Mouse (Mus musculus): ENCODE data around the gene Akirin1. TPM values are rescaled to one million over a fixed set of nuclear protein-coding genes. Genes with fewer than 3 reads are reported as not detected.

Akirin1 gene
- polyA plus RNA-seq (2015; fragmentation: Illumina TruSeq; extraction: RNeasy Lipid Tissue Mini Kit (QIAGEN cat#74804); ENCODE audit: low read depth, low replicate concordance), result 64.2 TPM

DNA sequence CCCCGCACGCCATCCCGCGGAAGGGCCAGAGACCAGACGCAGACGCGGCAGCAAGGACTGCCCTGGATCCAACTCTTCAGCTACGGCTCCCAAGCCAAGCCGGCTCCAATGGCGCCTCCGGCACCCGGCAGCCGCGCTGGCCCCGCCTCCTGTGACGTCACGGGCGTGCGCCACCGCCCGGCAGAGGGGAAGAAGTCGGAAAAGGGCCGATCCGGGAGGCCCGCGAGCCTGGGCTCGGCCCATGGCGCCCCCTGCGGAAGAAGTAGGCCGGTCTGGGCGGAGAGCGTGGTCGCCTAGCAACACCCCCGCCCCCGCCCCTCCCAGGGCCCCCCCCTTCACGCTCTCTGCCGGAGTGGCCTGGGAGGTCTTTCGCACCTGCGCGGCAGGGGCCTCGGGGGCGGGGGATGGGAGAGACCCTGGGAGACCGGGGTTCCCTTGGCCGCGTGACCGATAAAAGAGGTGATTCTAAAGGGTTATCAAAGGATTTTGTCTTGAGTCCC is at the start of gene Akirin1:
Gene Akirin1, minus strand, starts transcription at position 194 of the 500 bp plus-strand sequence.

DNA sequence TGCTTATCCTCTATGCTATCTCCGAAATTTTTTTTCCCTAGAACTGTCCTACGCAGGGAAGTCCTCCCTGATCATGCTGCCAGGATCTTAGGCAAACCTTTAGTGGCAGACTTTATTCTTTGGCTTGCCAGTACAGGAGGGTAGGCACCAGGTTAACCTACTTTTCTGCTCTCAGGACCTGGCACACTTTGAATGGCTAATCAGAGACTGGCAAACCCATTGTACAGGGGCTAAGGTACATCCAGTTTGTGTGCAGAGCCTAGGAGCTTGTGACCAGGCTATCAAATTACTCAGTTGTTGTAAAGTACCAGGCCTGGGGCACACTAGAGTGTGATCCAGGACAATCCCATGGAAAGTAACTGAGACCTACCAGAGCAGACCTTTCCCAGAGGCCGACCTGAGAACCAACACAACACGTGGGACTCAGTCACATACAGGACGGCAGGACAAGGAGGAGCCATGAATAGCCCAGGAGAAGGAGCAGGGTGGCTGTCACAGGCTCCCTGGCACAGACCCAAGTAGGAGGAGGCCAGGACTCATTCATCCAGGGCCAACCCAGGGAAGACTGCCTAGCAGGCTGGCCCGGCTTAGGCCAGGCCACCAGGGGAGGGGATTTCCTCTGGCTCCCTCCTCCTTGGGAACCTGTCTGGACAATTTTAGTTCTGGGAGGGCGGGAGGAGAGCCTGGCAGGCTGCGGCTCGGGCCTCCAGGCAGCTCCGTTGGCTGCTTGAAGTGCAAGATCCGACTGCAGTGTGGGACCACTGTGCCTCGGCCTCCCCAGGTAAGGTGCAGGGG is 37.2 kb upstream of the Akirin1 start, which contains the start of gene Rhbdl2:
Gene Rhbdl2, plus strand, starts transcription at position 684 of the 795 bp plus-strand sequence.

DNA sequence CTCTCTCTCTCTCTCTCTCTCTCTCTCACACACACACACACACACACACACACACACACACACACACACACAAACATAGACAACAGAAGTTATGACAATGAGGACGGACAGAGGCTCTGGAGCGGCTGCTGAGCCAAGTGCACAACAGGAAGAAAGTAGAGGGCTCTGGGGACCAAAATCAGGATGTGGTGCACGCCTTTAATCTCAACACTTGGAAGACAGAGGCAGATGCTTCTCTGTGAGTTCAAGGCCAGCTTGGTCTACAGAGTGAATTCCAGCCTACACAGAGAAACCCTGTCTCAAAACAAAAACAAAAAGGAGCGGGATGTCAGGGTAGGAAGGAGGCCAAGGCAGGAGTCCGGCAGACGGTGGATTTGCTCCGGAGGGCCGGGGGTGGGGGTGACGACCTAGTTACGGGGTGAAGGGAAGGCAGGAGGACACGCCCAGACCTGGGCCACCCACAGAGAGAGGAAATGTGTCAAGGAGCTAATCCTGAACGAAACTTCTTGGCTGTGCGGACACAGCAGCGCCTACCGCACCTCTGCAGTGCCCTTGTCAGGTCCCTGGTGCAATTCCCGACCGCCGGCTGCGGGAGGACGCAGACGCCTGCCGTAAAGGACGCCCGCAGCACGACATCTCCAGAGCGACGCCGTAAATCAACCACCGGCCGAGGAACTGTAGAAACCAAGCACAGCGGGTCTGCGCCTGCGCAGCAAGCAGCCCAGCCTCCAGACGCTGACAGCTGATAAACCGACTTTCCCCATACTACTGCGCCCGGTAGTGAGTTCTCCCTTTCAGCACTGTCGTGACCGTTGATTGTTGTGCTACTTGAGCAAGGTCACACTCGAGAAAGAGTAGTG is 32.3 kb downstream of the Akirin1 start, which contains the start of gene Ndufs5:
Gene Ndufs5, minus strand, starts transcription at position 629 of the 860 bp plus-strand sequence.

Other genes with a start within 250 kb of the Akirin1 start
- gene Macf1, start 66.0 kb downstream of the Akirin1 start, polyA plus RNA-seq (2015; fragmentation: Illumina TruSeq; extraction: RNeasy Lipid Tissue Mini Kit (QIAGEN cat#74804); ENCODE audit: low read depth, low replicate concordance), result 131 TPM
- 577 TPM for gene Ndufs5, start 32.1 kb downstream of the Akirin1 start, polyA plus RNA-seq (2015; fragmentation: Illumina TruSeq; extraction: RNeasy Lipid Tissue Mini Kit (QIAGEN cat#74804); ENCODE audit: low read depth, low replicate concordance)
- gene Rhbdl2, start 37.5 kb upstream of the Akirin1 start, polyA plus RNA-seq (2015; fragmentation: Illumina TruSeq; extraction: RNeasy Lipid Tissue Mini Kit (QIAGEN cat#74804); ENCODE audit: low read depth, low replicate concordance), result 1.7 TPM
- gene 4933427I04Rik, start 109.3 kb upstream of the Akirin1 start, polyA plus RNA-seq (2015; fragmentation: Illumina TruSeq; extraction: RNeasy Lipid Tissue Mini Kit (QIAGEN cat#74804); ENCODE audit: low read depth, low replicate concordance), result not detected
- gene Mycbp, start 154.5 kb upstream of the Akirin1 start, polyA plus RNA-seq (2015; fragmentation: Illumina TruSeq; extraction: RNeasy Lipid Tissue Mini Kit (QIAGEN cat#74804); ENCODE audit: low read depth, low replicate concordance), result 21.7 TPM
- gene Rragc, start 167.1 kb upstream of the Akirin1 start, polyA plus RNA-seq (2015; fragmentation: Illumina TruSeq; extraction: RNeasy Lipid Tissue Mini Kit (QIAGEN cat#74804); ENCODE audit: low read depth, low replicate concordance), result 75.4 TPM
- gene 4930535I16Rik, start 167.7 kb upstream of the Akirin1 start, polyA plus RNA-seq (2015; fragmentation: Illumina TruSeq; extraction: RNeasy Lipid Tissue Mini Kit (QIAGEN cat#74804); ENCODE audit: low read depth, low replicate concordance), result not detected